Mouse (Mus musculus): ENCODE measurements around the gene Uck1.
"Not testable (repeated sequence)": the region's sequence is repeated elsewhere in the genome, so short reads cannot be mapped to it uniquely, and the experiment has no call there.

Uck1 gene

DNA sequence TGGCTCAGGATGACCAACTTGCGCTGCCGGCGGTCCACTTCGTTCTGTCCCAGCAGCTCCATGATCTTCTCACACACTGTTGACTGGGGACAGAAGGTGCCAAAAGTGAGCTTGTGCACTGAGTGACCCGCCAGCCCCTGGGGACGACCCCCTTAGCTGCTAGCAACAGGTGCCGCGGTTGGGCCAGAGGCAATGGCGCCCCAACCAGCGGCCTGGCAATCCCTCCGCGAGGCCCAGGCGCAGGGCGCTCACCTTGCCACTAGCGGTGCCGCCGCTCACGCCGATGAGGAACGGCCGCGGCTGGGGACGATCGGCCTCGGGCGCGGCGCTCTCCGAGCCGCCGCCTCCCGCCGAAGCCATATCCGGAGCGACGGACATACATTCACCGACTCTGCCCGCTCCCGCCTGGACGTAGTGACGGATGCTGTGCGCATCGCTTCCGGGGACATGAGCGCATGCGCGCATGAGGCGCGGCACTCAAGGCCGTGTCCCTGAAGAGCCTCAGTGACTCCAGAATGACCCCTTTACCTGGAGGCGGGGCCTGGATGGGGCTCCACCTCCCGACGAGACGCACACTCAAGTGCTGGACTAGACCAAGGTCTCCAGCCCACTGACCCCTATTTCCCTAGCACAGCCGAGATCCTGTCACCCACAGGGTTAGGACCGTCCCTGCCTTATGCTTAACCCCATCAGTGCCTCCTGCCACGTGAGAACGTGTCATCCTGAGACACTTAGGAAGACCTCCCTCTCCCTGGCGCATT is at the start of gene Uck1:
Gene Uck1, minus strand, starts transcription at position 503 of the 761 bp plus-strand sequence.
- peak; percentile 98 for DNase-seq (ENCODE audit: low read depth, low spot score)

DNA sequence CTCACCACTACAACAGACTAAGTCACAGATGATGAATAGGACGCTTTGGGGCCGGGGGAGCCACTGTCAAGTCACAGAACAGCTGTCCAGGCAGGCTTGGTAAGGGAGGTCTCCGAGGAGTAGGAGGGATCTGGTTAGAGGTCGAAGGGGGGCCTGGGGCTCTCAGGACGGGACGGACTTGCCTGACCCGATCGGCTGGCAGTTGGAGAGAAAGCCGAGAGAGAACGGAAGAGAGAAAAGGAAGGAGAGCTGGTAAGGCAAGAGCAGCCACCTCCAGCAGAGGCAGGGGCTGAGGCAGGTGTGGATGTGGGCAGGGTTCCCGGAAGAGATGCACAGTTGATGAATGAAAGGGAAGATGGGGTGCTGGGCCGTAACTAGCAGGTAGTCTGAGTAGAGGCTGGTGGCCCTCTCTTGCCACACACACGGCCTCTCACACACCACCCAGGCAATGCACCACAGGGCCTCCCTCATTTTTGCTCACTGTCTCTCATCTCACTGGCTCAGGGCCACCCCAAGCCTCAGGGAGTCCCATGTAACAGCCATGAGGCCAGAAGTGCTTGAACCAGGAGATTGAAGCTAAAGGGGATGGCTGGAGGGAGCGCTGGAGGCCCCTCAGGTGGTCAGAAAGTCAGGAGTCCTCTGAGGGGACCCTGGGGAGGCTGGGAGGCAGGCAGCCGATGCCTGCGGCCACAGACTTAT is 49.1 kb upstream of the Uck1 start:
- DNase-seq (ENCODE audit: low read depth, low spot score), result no peak

DNA sequence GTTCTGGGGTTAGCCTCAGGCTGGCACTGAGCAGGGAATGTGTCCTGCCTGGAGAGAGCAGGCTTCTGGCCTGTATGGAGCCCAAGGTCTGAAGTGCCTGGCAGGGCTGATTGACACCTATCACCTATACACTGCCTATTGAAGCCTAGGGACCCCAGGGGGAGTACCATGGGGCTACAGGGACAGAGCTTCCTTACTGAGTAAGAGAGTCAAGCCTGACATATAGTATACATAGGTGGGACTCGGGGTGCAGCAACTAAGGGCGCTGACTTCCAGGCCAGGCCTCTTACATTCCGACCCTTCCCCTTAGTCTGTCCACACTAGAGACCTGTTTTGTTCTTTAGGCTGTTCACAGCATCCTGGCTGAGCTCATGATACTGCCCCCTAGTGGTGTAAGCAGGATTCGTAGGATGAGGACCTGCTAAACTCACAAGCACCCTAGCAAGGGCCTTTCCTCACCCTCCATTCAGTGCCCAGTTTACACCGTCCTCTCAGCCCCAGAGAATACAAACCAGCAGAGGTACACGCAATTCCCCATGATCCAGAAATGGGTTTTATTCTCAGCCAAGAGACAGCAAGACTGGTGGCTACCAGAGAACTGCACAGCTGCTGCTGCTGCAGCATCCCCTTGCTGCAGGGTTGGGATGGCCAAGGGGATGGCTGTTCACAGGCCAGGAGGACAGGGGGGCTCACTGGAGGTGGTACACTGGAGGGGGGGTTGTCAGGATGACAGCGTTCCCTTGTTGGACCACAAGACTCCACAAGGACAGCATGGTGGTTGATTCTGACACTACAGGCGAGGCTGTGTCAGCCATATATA is 48.2 kb upstream of the Uck1 start:
- DNase-seq (ENCODE audit: low read depth, low spot score), result peak; percentile 69

DNA sequence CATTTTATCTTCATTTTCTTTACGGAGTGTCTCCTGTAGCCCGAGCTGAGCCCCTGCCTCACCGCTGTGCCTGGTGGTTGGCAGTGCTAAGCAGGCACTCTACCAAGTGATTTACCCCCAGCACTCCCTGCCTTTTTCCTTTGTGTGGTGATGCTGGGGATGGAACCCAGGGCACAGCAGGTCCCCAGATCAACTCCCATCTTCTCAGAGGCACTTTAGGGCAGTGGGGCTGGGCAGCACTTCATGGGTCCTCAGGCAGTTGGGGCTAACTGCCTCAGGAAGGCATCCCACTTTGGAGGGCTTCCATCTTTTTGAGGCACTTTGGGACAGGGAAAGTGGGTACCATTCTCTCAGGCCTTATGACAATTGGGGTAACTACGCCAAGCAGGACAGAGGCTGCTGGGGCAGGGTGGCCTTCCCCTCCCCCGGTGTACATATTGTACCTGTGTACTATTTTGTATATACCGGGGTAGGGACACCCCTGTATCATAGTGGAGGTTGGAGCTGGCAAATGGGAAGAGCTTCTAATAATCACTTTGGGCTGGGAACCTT is 47.4 kb upstream of the Uck1 start:
- no peak for DNase-seq (ENCODE audit: low read depth, low spot score)

DNA sequence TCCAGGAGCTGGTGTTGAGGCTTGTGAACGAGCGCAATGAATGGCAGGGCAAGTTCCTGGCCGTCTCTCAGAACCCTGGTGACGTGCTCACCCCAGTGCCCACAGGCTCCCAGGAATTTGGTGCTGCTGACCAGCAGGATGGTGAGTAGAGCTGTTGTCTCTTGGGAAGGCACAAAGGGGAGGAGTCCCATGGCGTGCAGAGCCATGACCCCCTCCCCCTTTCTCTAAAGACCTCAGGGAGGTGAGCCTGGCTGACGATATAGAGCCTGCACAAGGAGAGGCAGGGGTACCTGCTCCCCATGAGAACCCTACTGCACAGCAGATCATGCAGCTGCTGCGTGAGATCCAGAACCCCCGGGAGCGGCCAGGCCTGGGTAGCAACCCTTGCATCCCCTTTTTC is 46.2 kb upstream of the Uck1 start:
- no peak for DNase-seq (ENCODE audit: low read depth, low spot score)

DNA sequence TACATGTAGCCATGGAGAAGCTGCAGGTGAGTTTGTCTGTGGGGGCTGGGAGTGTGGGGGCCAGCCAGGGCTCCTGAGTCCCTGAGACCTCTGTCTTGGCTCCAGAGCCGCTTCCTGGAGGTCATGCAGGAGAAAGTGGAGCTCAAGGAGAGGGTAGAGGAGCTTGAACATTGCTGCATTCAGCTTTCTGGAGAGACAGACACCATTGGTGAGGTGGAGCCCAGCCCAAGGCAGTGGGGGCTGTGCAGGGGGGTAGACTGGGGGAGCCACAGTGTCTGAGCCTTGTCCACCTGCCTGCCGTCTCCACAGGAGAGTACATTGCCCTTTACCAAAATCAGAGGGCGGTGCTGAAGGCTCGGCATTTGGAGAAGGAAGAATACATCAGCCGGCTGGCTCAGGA is 45.7 kb upstream of the Uck1 start:
- no peak for DNase-seq (ENCODE audit: low read depth, low spot score)

DNA sequence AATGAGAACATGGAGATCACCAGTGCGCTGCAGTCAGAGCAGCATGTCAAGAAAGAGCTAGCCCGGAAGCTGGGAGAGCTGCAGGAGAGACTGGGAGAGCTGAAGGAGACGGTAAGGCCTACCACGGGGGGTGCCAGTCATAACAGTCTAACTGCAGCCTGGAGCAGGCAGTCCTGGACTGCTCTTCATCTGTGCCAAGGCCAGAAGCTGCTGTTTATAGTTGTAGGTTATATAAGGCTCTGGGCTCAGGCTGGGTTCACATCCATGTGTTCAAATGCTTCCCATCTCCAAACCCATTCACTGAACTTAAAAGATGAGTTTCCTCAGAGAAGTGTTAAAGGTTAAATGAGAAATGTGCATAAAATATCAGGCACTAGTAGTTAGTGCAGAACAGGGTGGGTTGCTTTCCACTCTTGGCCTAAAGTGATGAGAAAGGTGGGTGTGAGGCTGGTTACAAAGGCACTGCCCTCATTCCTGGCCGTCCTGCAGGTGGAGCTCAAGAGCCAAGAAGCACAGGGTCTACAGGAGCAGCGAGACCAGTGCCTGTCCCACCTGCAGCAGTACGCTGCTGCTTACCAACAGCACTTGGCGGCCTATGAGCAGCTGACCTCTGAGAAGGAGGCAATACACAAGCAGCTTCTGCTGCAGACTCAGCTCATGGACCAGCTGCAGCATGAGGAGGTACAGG is 44.3 kb upstream of the Uck1 start:
- peak; percentile 59 for DNase-seq (ENCODE audit: low read depth, low spot score)

DNA sequence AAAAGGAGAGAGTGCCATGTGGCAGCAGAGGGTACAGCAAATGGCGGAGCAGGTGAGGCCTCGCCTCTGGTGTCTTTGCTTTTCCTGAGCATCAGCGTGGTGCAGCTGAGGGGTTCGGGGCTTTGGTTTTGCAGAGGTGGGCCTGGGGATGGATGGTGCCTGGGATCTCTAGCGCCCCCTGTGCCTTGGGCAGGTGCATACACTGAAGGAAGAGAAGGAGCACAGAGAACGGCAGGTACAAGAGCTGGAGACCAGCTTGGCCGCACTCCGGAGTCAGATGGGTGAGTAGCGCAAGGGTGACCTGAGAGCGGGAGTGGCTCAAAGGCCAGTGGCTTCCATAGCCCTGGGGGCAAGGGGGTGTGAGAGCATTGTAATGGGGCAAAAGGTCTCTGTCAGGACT is 43.0 kb upstream of the Uck1 start:
- DNase-seq (ENCODE audit: low read depth, low spot score), result no peak

DNA sequence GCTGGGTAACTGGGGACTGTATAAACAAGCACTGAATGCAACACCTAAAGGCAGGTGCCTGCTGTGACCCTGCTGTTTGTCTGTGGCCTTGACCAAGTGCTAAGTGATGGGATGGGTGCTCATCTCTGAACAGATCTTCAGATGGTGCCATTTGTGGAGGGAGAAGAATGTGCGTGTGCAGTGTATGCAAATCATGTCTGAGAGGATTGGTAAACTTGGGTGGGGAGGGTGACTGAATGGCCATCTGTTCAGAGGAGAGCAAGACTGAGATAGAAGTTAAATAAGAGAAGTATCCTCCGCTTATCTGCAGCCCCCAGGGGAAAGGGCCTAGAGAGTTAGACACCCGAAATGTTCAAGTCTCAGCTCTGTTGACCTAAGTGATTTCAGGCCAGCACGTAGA is 39.5 kb upstream of the Uck1 start:
- DNase-seq (ENCODE audit: low read depth, low spot score), result peak; percentile 41

DNA sequence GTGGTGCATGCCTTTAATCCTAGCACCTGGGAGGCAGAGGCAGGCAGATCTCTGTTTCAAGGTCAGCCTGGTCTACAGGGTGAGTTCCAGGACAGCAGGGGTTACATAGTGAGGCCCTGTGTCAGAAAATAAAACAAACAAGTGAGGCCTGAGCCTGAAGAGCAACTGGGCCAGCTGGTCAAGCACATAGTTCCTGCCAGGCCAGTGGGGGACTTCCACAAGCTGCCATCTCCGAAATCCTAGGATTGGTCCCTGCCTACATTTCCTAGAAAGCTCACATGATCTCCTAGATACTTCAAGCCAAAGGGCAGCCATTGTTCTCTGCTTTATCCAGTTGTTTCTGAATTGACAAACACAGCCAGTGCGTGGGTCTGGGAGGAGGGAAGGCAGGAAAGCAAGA is 35.9 kb upstream of the Uck1 start:
- DNase-seq (ENCODE audit: low read depth, low spot score), result not testable (repeated sequence)

DNA sequence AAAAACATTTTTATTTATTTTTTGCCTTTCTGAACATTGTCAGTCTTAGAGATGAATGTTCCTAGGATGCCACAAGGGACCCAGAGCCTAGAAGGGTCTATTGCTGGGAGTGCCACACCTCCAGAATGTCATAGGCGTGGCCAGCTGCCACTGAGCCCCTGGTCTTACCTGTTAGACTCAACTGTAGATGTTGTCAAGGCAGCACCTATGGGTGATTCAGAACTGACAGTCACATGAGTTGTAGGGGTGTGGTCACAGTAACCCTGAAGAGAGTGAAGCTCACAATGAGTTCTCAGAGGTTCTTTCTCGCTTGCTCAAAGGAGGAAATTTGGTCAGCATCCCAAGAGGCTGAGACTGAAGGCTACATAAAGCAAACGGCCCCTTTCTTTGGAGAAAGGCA is 35.3 kb upstream of the Uck1 start:
- DNase-seq (ENCODE audit: low read depth, low spot score), result no peak

DNA sequence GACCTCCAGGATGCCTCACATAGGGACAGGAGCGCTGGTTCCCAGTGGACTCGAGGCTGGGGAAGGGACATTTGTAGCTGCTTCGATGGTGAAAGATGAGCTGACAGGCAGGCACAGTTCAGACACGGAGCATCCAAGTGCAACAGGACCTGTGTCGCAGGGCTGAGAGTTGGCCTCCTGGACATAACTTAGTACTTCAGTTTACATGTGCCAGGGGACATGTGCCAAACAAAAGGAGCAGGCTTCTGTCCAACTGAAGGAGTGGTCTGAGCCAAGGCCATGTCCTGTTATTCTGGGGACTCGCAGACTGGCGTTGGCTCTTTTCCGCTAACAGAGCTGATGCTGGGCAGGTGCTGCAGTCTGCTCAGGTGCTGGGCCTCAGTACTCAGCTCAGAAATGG is 34.4 kb upstream of the Uck1 start:
- no peak for DNase-seq (ENCODE audit: low read depth, low spot score)

DNA sequence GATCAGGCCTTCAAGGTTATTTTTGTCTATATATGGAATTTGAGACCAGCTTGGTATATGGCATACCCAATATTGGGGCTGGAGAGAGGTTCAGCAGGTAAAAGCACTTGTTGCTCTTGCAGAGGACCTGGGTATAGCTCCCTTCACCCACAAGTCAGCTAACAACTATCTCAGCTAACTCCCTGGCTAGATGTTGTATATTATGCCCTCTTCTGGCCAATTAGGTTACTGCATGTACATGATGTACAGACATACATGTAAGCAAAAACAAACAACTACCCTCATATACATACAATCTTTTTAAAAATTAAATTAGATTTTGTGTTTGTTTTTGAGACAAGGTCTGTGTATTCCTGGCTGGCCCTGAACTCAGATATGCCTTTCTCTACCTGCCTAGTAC is 29.6 kb upstream of the Uck1 start:
- peak; percentile 84 for DNase-seq (ENCODE audit: low read depth, low spot score)

DNA sequence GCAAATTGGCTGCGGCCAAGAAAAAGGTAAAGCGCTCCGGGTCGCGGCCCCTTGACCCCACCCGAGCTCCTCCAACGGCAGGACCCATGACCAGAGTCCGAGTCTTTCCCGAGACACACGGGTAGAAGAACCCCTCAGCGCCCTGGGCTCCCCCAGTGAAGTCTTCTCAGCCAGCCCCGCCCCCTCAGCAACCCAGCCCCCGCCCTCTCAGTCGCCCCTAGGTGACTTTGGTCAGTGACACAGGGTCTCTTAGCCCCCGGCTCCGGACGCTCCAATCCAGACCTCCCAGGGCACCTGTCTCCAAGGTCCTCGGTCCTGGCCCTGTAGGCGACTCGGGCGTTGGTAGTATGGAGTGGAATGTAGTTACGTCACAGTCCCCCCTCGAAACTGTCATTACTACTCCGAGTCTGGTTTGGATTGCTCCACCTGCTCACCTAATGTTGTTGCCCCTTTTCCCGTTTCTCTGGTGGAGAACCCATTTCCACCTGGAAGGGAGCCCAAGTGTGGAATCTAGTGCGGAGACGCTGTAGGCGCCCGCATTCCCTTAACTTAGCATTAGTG is 28.5 kb upstream of the Uck1 start:
- DNase-seq (ENCODE audit: low read depth, low spot score), result no peak

DNA sequence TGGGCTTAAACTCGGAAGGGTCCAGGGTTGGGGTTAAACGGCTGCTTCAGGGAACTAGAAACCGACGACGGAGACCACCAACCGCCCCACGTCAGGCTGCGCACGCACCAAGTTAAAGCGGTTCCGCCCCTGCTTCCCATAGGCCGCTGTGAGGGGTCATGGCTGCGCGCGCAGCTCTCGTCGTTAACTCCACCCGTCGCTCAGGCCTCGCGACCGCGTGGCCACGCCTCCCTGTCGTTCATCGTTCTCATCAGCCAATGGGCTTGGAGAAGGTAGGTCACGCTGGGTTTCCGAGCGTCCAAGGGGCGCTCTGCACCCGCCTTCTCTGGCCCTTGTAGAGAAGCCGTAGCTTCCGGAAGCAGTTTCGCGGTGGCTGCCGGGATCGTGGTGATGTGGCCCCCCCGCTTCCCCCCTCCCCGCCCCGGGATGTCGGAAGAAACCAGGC is 28.0 kb upstream of the Uck1 start, which contains the start of gene Swi5:
Gene Swi5, minus strand, starts transcription at position 153 of the 445 bp plus-strand sequence.
- peak; percentile 100 for DNase-seq (ENCODE audit: low read depth, low spot score)

DNA sequence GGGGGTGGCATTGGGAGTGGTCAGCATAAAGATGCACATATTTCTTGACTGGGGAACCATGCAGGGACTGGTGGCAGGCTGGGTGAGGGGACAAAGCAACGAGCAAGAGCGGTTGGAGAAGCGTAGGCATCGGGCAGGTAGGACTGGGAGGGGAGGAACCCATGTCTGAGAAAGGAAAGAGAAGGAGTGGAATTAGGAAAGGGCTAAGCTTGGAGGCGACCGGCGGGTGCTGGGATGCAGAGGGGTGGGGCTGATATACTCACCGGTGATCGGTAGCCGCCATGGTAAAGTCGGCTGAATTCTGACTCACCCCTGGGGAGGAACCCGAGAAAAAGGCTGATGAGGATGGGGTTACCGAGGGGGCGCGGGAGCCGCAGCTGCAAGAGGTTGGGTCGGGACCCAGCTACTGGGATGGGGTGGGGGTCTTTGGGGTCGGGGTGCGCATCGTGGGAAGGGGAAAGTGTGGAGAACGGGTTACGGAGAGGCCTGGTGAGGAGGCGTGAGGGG is 27.4 kb upstream of the Uck1 start, which contains the start of gene Golga2:
Gene Golga2, plus strand, starts transcription at position 51 of the 507 bp plus-strand sequence.
- no peak for DNase-seq (ENCODE audit: low read depth, low spot score)

DNA sequence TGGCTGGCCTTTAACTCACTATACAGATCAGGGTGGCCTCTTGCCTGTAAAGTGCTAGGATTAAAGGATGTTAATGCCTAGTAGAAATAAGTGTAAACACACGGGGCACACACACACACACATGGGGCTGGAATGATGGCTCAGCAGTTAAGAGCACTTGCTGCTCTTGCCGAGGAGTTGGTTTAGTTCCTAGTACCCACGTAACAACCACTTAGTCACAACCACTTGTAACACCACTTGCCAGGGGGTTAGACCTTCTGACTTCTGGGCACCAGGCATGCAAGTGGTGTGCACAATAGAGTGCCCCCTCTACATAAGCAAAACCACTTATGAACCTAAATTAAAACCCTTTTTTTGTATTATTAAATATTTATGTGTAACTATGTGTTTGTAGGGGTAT is 24.0 kb upstream of the Uck1 start:
- DNase-seq (ENCODE audit: low read depth, low spot score), result no peak

DNA sequence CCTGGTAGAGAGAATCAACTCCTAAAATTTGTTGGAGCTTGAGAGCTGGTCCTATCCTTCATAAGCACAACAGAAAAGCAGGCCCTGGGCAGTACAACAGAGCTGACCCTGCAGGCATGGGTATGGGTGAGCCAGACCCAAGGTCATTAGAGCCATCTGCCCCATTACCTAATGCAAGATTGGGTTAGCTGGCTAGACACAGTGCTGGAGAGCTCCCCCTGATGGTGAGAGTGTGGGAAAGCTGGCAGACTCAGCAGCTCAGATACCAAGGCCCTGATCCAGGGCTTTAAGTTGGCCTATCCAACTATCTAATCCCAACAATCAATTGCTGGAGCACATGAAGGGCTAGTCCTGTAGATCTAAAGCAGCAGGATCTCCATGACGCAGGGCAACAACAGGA is 22.8 kb upstream of the Uck1 start:
- peak; percentile 70 for DNase-seq (ENCODE audit: low read depth, low spot score)

DNA sequence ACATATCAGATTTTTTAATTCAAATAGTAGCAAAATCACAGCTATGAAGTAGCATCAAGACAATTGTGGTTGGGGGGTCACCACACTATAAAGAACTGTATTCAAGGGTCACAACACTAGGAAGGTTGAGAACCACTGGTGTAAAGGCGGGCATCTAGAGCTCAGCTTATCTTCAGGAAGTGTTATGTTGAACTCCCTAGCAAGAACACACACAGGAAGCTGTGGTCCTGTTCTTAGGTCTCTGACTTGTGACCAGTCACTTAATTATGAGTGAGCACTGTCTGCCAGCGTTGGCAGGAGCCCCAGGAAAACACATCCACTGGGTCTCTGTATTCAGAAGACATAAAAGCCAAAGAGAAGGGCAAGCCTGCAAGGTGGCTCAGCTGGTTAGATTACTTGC is 22.3 kb upstream of the Uck1 start:
- no peak for DNase-seq (ENCODE audit: low read depth, low spot score)

DNA sequence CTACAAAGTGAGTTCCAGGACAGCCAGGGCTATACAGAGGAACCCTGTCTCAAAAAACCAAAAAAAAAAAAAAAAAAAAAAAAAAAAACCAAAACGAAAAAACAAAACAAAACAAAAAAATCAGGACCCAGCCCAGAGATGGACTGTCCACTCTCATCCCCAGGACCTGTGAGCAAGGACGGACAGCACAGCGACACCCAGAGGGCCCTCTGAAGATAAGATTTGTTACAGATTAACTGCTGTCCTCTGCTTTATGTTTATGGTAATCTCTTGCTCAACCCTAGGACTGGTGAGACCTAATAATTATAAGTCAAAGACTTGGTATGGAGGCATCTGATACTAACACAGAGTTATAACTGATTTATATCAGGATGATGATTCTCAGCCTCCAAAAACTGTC is 15.9 kb upstream of the Uck1 start:
- DNase-seq (ENCODE audit: low read depth, low spot score), result no peak

DNA sequence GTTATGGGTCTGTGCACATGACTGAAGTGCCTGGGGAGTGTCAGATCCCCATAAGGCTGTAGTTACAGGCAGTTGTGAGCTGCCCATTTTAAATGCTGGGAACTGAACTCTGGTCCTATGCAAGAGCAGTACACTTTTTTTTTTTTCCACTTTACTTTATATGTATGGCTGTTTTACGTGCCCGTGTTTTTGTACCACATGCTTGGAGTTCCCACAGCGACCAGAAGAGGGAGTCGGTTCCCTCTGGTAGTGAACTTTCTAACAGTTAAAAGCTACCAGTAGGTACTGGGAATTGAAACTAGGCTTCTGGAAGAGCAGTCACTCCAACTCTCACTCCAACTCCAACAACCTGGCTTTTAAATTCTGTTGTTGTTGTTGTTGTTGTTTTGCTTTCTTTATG is 676 bp upstream of the Uck1 start:
- peak; percentile 85 for DNase-seq (ENCODE audit: low read depth, low spot score)

Measured in A20 (cell line).